Mouse (Mus musculus): ENCODE data around the gene Cc2d1a.

GRCm38 (mm10) chr8:84104221-84104620, 43.5 kb downstream of the Cc2d1a start:
- TF ChIP-seq POLR2A (IDR thresholded peaks at IDR 0.05; ENCODE audit: borderline replicate concordance, extremely low read depth, insufficient read depth, insufficient read length, poor library complexity, severe bottlenecking) (no peak), CTCF (IDR thresholded peaks at IDR 0.05; ENCODE audit: borderline replicate concordance, extremely low read depth, insufficient read depth, insufficient read length) (peak; percentile 37; the same call in 1 of the 2 replicates)

Measured in brain, embryonic 14.5 days (tissue).